ENCODE assay signal across 8 mouse cellular contexts in genomic region chr10:79532678-79533077, GRCm38 (mm10). TPM values are rescaled to one million over a fixed set of nuclear protein-coding genes. Genes with fewer than 3 reads are reported as not detected.
DNase-seq lines count a peak whose midpoint lies in the region; ATAC-seq and TF ChIP-seq lines count a peak whose summit lies in the region.

No protein-coding gene starts in this region.

- no peak overlapping the region for H3K27ac ChIP-seq in heart, embryonic 15.5 days
- no peak overlapping the region for H3K27ac ChIP-seq in embryonic facial prominence, embryonic 12.5 days
- H3K27ac ChIP-seq in kidney, postnatal 0 days, result peak overlapping the region; percentile 82
- no peak overlapping the region for H3K27ac ChIP-seq in midbrain, embryonic 15.5 days

- 38% methylated on average over 3 of the region's 3 CpGs for WGBS in heart, embryonic 15.5 days
- WGBS in embryonic facial prominence, embryonic 12.5 days, result 25% methylated on average over 3 of the region's 3 CpGs
- 25% methylated on average over 3 of the region's 3 CpGs for WGBS in kidney, postnatal 0 days
- WGBS in midbrain, embryonic 15.5 days, result 26% methylated on average over 3 of the region's 3 CpGs

- H3K4me2 ChIP-seq in heart, embryonic 15.5 days, result peak overlapping the region; percentile 99
- H3K4me2 ChIP-seq in embryonic facial prominence, embryonic 12.5 days (replicated peaks), result peak overlapping the region; percentile 67
- peak overlapping the region; percentile 74 for H3K4me2 ChIP-seq in kidney, postnatal 0 days (ENCODE audit: low read length)
- H3K4me2 ChIP-seq in midbrain, embryonic 15.5 days, result peak overlapping the region; percentile 94

- H3K9me3 ChIP-seq in heart, embryonic 15.5 days (replicated peaks), result no peaks in the 10 kb centered on the region
- H3K9me3 ChIP-seq in embryonic facial prominence, embryonic 12.5 days, result no peaks in the 10 kb centered on the region
- no peaks in the 10 kb centered on the region for H3K9me3 ChIP-seq in kidney, postnatal 0 days (replicated peaks; ENCODE audit: low read length)
- H3K9me3 ChIP-seq in midbrain, embryonic 15.5 days, result no peaks in the 10 kb centered on the region

- no peak for DNase-seq in heart, adult 11 months
- DNase-seq in kidney, postnatal 0 days (ENCODE audit: low spot score), result peak; percentile 11
- no peak for DNase-seq in ovary, postnatal 14 days (ENCODE audit: low spot score)
- no peak for DNase-seq in cerebellum, postnatal 14 days

- peak overlapping the region; percentile 74 for H3K4me3 ChIP-seq in heart, embryonic 15.5 days
- peak overlapping the region; percentile 63 for H3K4me3 ChIP-seq in embryonic facial prominence, embryonic 12.5 days
- peak overlapping the region; percentile 57 for H3K4me3 ChIP-seq in kidney, postnatal 0 days (replicated peaks; ENCODE audit: low read depth, low read length)
- peak overlapping the region; percentile 59 for H3K4me3 ChIP-seq in midbrain, embryonic 15.5 days

- TF ChIP-seq CTCF in kidney, postnatal 0 days (IDR thresholded peaks at IDR 0.05; ENCODE audit: low read depth), result no peak

- H3K27me3 ChIP-seq in heart, embryonic 15.5 days, result no peaks in the 10 kb centered on the region
- H3K27me3 ChIP-seq in embryonic facial prominence, embryonic 12.5 days, result no peaks in the 10 kb centered on the region
- no peaks in the 10 kb centered on the region for H3K27me3 ChIP-seq in kidney, postnatal 0 days (ENCODE audit: insufficient read depth, low read length)
- no peaks in the 10 kb centered on the region for H3K27me3 ChIP-seq in midbrain, embryonic 15.5 days (replicated peaks)

- no peaks in the 10 kb centered on the region for H3K36me3 ChIP-seq in heart, embryonic 15.5 days
- H3K36me3 ChIP-seq in embryonic facial prominence, embryonic 12.5 days, result 0 out of 2 replicates have a peak, but pooled peaks cover 2% of the 10 kb centered on the region
- H3K36me3 ChIP-seq in kidney, postnatal 0 days (ENCODE audit: insufficient read depth, low read length), result 0 out of 2 replicates have a peak, but pooled peaks cover under 1% of the 10 kb centered on the region
- H3K36me3 ChIP-seq in midbrain, embryonic 15.5 days (replicated peaks), result no peaks in the 10 kb centered on the region

- ATAC-seq in heart, embryonic 15.5 days (replicated peaks; ENCODE audit: insufficient number of reproducible peaks, insufficient read depth, low FRiP score, low read depth), result no peak
- ATAC-seq in CD4-positive, CD25-positive, alpha-beta regulatory T cell, adult 4 months, result peak; percentile 13
- no peak for ATAC-seq in embryonic facial prominence, embryonic 12.5 days (ENCODE audit: insufficient number of reproducible peaks, insufficient read depth, low FRiP score, low TSS enrichment)
- ATAC-seq in kidney, postnatal 0 days (replicated peaks; ENCODE audit: low FRiP score, low read depth), result peak; percentile 25; the same call in 1 of the 2 replicates
- ATAC-seq in midbrain, embryonic 15.5 days (replicated peaks), result no peak

- H3K9ac ChIP-seq in heart, embryonic 15.5 days, result peak overlapping the region; percentile 64; the same call in 1 of the 2 replicates
- H3K9ac ChIP-seq in embryonic facial prominence, embryonic 12.5 days, result peak overlapping the region; percentile 43; the same call in 1 of the 2 replicates
- peak overlapping the region; percentile 64 for H3K9ac ChIP-seq in kidney, postnatal 0 days (ENCODE audit: low read depth, low read length)
- peak overlapping the region; percentile 53; the same call in 1 of the 2 replicates for H3K9ac ChIP-seq in midbrain, embryonic 15.5 days

- H3K4me1 ChIP-seq in heart, embryonic 15.5 days (replicated peaks), result peaks cover 15% of the 10 kb centered on the region; the same call in 1 of the 2 replicates
- H3K4me1 ChIP-seq in embryonic facial prominence, embryonic 12.5 days, result no peaks in the 10 kb centered on the region
- H3K4me1 ChIP-seq in kidney, postnatal 0 days (replicated peaks; ENCODE audit: insufficient read depth, low read length), result peaks cover 9% of the 10 kb centered on the region
- peaks cover 12% of the 10 kb centered on the region for H3K4me1 ChIP-seq in midbrain, embryonic 15.5 days

RNA-seq across cellular contexts. Expression of gene Plpp2, which starts 0.9 kb away (rescaled TPM):
- 7.9 and 10.9 TPM in 2 replicates for polyA plus RNA-seq in heart, embryonic 15.5 days (2015; fragmentation: Nextera tagmentation; extraction: Ambion mirVana)
- 1 to 10 TPM; 2.8 to 3.8 TPM for polyA plus RNA-seq in CD4-positive, CD25-positive, alpha-beta regulatory T cell, adult 4 months (2017; shearing (Covaris generic))
- 17.0 and 18.3 TPM in 2 replicates for polyA plus RNA-seq in embryonic facial prominence, embryonic 12.5 days (2016; fragmentation: Nextera tagmentation; extraction: Ambion mirVana)
- polyA plus RNA-seq in kidney, postnatal 0 days (2015; fragmentation: Nextera tagmentation; extraction: Ambion mirVana), result 67.0 and 68.9 TPM in 2 replicates
- polyA plus RNA-seq in midbrain, embryonic 15.5 days (2015; fragmentation: Nextera tagmentation; extraction: Ambion mirVana), result 16.9 and 19.7 TPM in 2 replicates

RNA-seq across cellular contexts. Expression of gene Mier2, which starts 22.3 kb away (rescaled TPM):
- polyA plus RNA-seq in heart, embryonic 15.5 days (2015; fragmentation: Nextera tagmentation; extraction: Ambion mirVana), result 21.7 and 32.9 TPM in 2 replicates
- polyA plus RNA-seq in CD4-positive, CD25-positive, alpha-beta regulatory T cell, adult 4 months (2017; shearing (Covaris generic)), result 10 to 100 TPM; 14.4 to 15.1 TPM
- 77.4 and 82.6 TPM in 2 replicates for polyA plus RNA-seq in embryonic facial prominence, embryonic 12.5 days (2016; fragmentation: Nextera tagmentation; extraction: Ambion mirVana)
- polyA plus RNA-seq in kidney, postnatal 0 days (2015; fragmentation: Nextera tagmentation; extraction: Ambion mirVana), result 27.4 and 29.4 TPM in 2 replicates
- 70.4 and 72.5 TPM in 2 replicates for polyA plus RNA-seq in midbrain, embryonic 15.5 days (2015; fragmentation: Nextera tagmentation; extraction: Ambion mirVana)

RNA-seq across cellular contexts. Expression of gene Theg, which starts 54.5 kb away (rescaled TPM):
- polyA plus RNA-seq in heart, embryonic 15.5 days (2015; fragmentation: Nextera tagmentation; extraction: Ambion mirVana), result not detected in 2 replicates
- polyA plus RNA-seq in CD4-positive, CD25-positive, alpha-beta regulatory T cell, adult 4 months (2017; shearing (Covaris generic)), result not detected
- polyA plus RNA-seq in embryonic facial prominence, embryonic 12.5 days (2016; fragmentation: Nextera tagmentation; extraction: Ambion mirVana), result not detected in 2 replicates
- not detected in 2 replicates for polyA plus RNA-seq in kidney, postnatal 0 days (2015; fragmentation: Nextera tagmentation; extraction: Ambion mirVana)
- not detected in 2 replicates for polyA plus RNA-seq in midbrain, embryonic 15.5 days (2015; fragmentation: Nextera tagmentation; extraction: Ambion mirVana)

Comparison
In these comparisons a context has a peak if more than half of its experiments do, and no peak if none do; other contexts are left out.
1. ATAC-seq: peak in CD4-positive, CD25-positive, alpha-beta regulatory T cell, adult 4 months (single experiment) and kidney, postnatal 0 days (single experiment); none in heart, embryonic 15.5 days (single experiment), embryonic facial prominence, embryonic 12.5 days (single experiment) and midbrain, embryonic 15.5 days (single experiment).
2. Peak in every context shown above with its lines, with median percentiles within 50 percentile points of each other: H3K4me2 ChIP-seq, H3K4me3 ChIP-seq and H3K9ac ChIP-seq.